Mouse (Mus musculus): ENCODE measurements around the gene Cyfip2. TPM values are rescaled to one million over a fixed set of nuclear protein-coding genes. Genes with fewer than 3 reads are reported as not detected.

The Cyfip2 gene
- polyA plus RNA-seq, 1 experiment from 2014 or later = 5.4 TPM

GRCm38 (mm10) chr11:46289022-46289421, 23.6 kb downstream of the Cyfip2 start:
- H3K4me1 ChIP-seq = no peaks in the 10 kb centered on the region
- ATAC-seq (ENCODE audit: insufficient number of reproducible peaks, low FRiP score, low TSS enrichment, low read depth) = no peak
- no peak overlapping the region for H3K9ac ChIP-seq
- H3K27me3 ChIP-seq = no peaks in the 10 kb centered on the region
- no peaks in the 10 kb centered on the region for H3K9me3 ChIP-seq
- 85% methylated on average over 4 of the region's 4 CpGs for WGBS
- H3K27ac ChIP-seq = no peak overlapping the region
- no peaks in the 10 kb centered on the region for H3K36me3 ChIP-seq
- H3K4me3 ChIP-seq = no peak overlapping the region
- no peak overlapping the region for H3K4me2 ChIP-seq

GRCm38 (mm10) chr11:46288091-46288490, 24.6 kb downstream of the Cyfip2 start:
- Histone ChIP-seq H3K9ac (no peak overlapping the region), H3K9me3 (no peaks in the 10 kb centered on the region), H3K27me3 (no peaks in the 10 kb centered on the region), H3K36me3 (no peaks in the 10 kb centered on the region), H3K4me1 (no peaks in the 10 kb centered on the region), H3K4me2 (no peak overlapping the region), H3K4me3 (no peak overlapping the region), H3K27ac (no peak overlapping the region)
- WGBS = 70% methylated on average over 5 of the region's 5 CpGs
- no peak for ATAC-seq (ENCODE audit: insufficient number of reproducible peaks, low FRiP score, low TSS enrichment, low read depth)

DNA sequence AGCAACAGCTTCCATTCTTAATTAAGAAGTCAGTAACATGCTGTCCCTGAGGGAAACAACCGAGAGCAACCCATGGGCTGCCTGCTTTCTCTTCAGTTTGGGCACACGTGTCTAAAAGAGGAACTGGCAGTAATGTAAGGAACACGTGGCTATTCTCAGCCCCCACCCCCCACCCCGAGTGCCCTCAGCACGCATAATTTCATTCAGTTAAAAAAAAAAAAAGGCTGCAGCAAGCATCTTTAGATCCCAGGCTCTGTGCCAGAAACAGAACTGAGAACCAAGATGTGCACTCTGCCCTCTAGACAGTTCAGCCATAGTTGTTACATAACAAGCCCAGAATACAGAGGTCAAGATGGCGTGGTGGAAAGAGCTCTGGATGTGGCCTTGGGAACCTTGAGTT, 25.9 kb downstream of the Cyfip2 start:
- Histone ChIP-seq H3K4me3 (no peak overlapping the region), H3K36me3 (no peaks in the 10 kb centered on the region), H3K4me1 (no peaks in the 10 kb centered on the region), H3K4me2 (no peak overlapping the region), H3K9me3 (no peaks in the 10 kb centered on the region), H3K27ac (no peak overlapping the region), H3K27me3 (no peaks in the 10 kb centered on the region), H3K9ac (no peak overlapping the region)
- ATAC-seq (ENCODE audit: insufficient number of reproducible peaks, low FRiP score, low TSS enrichment, low read depth) = no peak
- 48% methylated on average over 6 of the region's 6 CpGs for WGBS

DNA sequence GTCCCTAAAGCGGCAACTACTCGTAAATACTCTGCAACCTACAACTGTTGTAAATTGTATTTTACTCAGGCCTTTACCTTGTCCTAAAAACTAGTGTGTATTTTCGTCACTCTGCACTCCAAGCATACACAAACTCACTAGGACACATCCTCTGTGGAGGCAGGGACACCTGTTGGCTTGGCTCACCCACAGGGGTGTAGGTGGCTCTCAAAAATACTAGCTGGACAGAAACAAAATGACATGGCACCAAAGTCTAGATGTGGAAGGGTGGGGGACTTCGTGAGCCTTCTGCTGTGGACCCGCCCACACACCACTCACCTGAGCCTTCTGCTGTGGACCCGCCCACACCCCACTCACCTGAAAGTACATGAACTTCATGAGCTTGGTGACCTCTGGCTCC, 28.9 kb downstream of the Cyfip2 start:
- no peak overlapping the region for H3K9ac ChIP-seq
- WGBS = 87% methylated on average over 6 of the region's 6 CpGs

DNA sequence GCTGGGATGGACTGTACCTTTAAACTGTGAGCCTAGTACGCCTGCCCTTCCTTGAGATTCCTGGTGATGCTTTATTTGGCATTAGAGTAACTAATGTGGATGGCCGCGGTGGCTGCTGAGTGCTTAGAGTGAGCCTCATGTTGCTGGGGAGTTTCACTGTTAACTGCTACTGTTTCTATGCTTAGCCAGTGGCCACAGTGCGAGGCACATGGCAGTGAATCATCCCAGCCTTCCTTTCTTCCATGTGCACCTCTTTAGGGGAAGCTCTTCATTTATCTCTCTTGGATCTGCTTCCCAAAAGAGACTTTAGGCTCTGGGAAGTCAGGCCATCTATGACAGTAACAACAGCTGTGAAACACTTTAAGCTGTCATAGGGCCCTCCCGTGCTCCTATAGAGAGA, 30.0 kb downstream of the Cyfip2 start:
- H3K4me3 ChIP-seq = no peak overlapping the region
- WGBS = 86% methylated on average over 5 of the region's 5 CpGs
- no peaks in the 10 kb centered on the region for H3K27me3 ChIP-seq
- ATAC-seq (ENCODE audit: insufficient number of reproducible peaks, low FRiP score, low TSS enrichment, low read depth) = no peak
- no peak overlapping the region for H3K9ac ChIP-seq
- no peaks in the 10 kb centered on the region for H3K36me3 ChIP-seq
- no peaks in the 10 kb centered on the region for H3K4me1 ChIP-seq
- no peak overlapping the region for H3K27ac ChIP-seq
- H3K9me3 ChIP-seq = no peaks in the 10 kb centered on the region
- H3K4me2 ChIP-seq = no peak overlapping the region

More for the DNA sequence above, 28.9 kb downstream of the Cyfip2 start:
- Histone ChIP-seq H3K9me3 (no peaks in the 10 kb centered on the region), H3K4me1 (no peaks in the 10 kb centered on the region), H3K4me3 (no peak overlapping the region), H3K4me2 (no peak overlapping the region), H3K27me3 (no peaks in the 10 kb centered on the region), H3K27ac (no peak overlapping the region), H3K36me3 (no peaks in the 10 kb centered on the region)
- ATAC-seq (ENCODE audit: insufficient number of reproducible peaks, low FRiP score, low TSS enrichment, low read depth) = no peak

DNA sequence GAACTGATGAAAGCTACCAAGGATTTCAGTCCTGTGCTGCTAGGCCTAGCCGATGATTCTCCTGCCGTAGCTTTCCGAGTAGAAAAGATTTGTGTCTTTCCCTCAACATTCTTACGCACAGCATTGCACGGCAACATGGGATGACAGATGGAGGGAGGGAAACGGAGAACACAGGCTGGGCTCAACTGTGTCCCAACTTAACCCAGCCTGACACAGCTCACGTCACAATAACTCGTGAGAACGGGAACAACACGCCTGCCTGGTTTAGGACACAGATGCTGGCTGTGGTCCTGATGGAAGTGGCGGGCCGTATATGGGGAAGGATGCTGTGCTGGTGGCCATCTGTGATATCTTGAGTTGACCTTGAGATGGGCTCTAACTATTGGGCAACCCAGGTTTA, 34.0 kb downstream of the Cyfip2 start:
- Histone ChIP-seq H3K4me3 (no peak overlapping the region), H3K9me3 (no peaks in the 10 kb centered on the region), H3K27ac (no peak overlapping the region), H3K27me3 (no peaks in the 10 kb centered on the region), H3K4me1 (no peaks in the 10 kb centered on the region), H3K4me2 (no peak overlapping the region), H3K9ac (no peak overlapping the region), H3K36me3 (no peaks in the 10 kb centered on the region)
- no peak for ATAC-seq (ENCODE audit: insufficient number of reproducible peaks, low FRiP score, low TSS enrichment, low read depth)
- 91% methylated on average over 12 of the region's 12 CpGs for WGBS

DNA sequence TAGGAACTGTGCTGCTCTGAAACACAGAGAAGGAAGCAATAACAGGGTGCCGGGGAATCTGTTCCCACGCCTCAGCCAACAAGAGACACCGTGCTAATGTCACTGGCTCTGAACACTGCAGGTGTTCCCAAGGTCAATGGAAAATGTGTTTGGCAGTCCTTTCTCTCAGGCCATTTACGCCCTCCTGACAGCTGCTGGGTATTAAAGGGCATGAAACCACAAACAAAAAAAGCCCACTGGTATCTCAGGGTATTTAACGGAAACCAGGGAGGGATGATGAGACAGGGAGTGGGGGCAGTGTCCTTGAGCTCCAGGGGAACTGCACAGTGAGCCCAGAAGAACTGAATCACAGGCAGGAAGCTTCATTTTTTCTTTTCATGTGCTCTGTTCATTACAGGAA, 34.5 kb downstream of the Cyfip2 start:
- no peaks in the 10 kb centered on the region for H3K9me3 ChIP-seq
- H3K4me2 ChIP-seq = no peak overlapping the region
- H3K36me3 ChIP-seq = no peaks in the 10 kb centered on the region
- H3K4me3 ChIP-seq = no peak overlapping the region
- no peak overlapping the region for H3K27ac ChIP-seq
- ATAC-seq (ENCODE audit: insufficient number of reproducible peaks, low FRiP score, low TSS enrichment, low read depth) = no peak
- H3K4me1 ChIP-seq = no peaks in the 10 kb centered on the region
- H3K9ac ChIP-seq = no peak overlapping the region
- no peaks in the 10 kb centered on the region for H3K27me3 ChIP-seq
- WGBS = 72% methylated on average over 5 of the region's 5 CpGs

GRCm38 (mm10) chr11:46276778-46277177, 35.9 kb downstream of the Cyfip2 start:
- H3K36me3 ChIP-seq = no peaks in the 10 kb centered on the region
- no peaks in the 10 kb centered on the region for H3K9me3 ChIP-seq
- H3K27me3 ChIP-seq = no peaks in the 10 kb centered on the region
- H3K4me2 ChIP-seq = no peak overlapping the region
- ATAC-seq (ENCODE audit: insufficient number of reproducible peaks, low FRiP score, low TSS enrichment, low read depth) = no peak
- no peak overlapping the region for H3K27ac ChIP-seq
- 47% methylated on average over 5 of the region's 5 CpGs for WGBS
- H3K4me1 ChIP-seq = no peaks in the 10 kb centered on the region
- no peak overlapping the region for H3K4me3 ChIP-seq
- no peak overlapping the region for H3K9ac ChIP-seq

- H3K4me2 ChIP-seq = no peak overlapping the region
- H3K9ac ChIP-seq = no peak overlapping the region
- H3K4me1 ChIP-seq = no peaks in the 10 kb centered on the region
- 88% methylated on average over 8 of the region's 8 CpGs for WGBS
- no peaks in the 10 kb centered on the region for H3K36me3 ChIP-seq
- H3K4me3 ChIP-seq = no peak overlapping the region
- no peaks in the 10 kb centered on the region for H3K27me3 ChIP-seq
- no peak overlapping the region for H3K27ac ChIP-seq
- no peaks in the 10 kb centered on the region for H3K9me3 ChIP-seq
- ATAC-seq (ENCODE audit: insufficient number of reproducible peaks, low FRiP score, low TSS enrichment, low read depth) = no peak
These were observed 36.5 kb downstream of the Cyfip2 start for GRCm38 (mm10) chr11:46276168-46276567.

- Histone ChIP-seq H3K36me3 (no peaks in the 10 kb centered on the region), H3K4me1 (no peaks in the 10 kb centered on the region), H3K27ac (no peak overlapping the region), H3K4me3 (no peak overlapping the region), H3K9me3 (no peaks in the 10 kb centered on the region), H3K27me3 (no peaks in the 10 kb centered on the region), H3K9ac (no peak overlapping the region), H3K4me2 (no peak overlapping the region)
- 17% methylated on average over 5 of the region's 6 CpGs for WGBS
- no peak for ATAC-seq (ENCODE audit: insufficient number of reproducible peaks, low FRiP score, low TSS enrichment, low read depth)
These were observed 37.4 kb downstream of the Cyfip2 start for GRCm38 (mm10) chr11:46275302-46275701.

DNA sequence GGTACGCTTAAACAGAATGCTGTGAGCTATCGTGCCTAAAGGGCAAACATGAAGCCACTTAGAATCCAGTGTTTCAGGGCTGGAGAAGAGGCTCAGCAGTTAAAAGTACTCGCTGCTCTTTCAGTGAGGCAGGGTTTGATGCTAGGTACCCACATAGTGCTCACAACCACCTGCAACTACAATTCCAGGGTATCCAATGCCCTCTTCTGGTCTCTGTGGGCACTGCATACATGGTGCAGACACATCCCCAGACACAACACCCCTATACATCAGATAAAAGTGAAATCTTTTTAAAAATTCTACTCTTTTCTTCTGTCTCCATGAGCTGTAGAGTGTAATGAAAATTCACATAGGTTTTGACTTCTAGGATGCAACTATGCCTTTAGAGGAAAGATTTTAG, 38.7 kb downstream of the Cyfip2 start:
- WGBS = 91% methylated on average over 3 of the region's 3 CpGs
- no peak overlapping the region for H3K4me3 ChIP-seq
- no peak overlapping the region for H3K9ac ChIP-seq
- ATAC-seq (ENCODE audit: insufficient number of reproducible peaks, low FRiP score, low TSS enrichment, low read depth) = no peak
- no peaks in the 10 kb centered on the region for H3K4me1 ChIP-seq
- no peak overlapping the region for H3K4me2 ChIP-seq
- no peaks in the 10 kb centered on the region for H3K36me3 ChIP-seq
- no peak overlapping the region for H3K27ac ChIP-seq
- H3K27me3 ChIP-seq = no peaks in the 10 kb centered on the region
- no peaks in the 10 kb centered on the region for H3K9me3 ChIP-seq

DNA sequence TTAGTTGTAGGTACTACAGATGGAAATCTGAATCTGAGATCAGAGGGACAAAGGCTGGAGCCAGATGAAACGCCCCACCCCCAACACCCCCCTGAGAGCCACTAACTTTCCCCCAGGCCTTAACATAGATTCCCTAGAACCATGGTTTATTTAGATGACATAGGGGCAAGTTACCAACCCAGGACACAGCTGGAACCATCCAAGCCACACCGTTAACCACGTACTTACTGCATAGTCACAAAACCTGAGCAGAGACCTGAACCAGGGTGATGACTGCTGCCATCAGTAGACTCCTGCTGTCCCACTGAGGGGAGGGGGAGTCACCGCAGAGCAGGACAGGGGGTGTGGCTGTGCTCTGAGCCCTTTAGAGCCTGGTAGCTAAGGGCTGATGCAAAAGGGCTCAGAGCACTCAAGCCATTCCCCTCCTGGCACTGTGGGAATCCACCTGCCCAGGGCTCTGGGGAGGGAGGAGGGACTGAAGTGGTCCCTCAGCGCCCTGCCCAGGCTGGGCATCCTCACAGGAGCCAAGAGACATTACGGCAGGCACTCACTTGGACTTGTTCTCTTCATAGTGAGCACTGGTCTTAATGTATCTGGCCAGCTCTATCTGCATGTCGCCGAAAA, 40.5 kb downstream of the Cyfip2 start:
- H3K36me3 ChIP-seq = 0 out of 2 replicates have a peak, but pooled peaks cover 3% of the 10 kb centered on the region
- H3K4me2 ChIP-seq = no peak overlapping the region
- no peak for ATAC-seq (ENCODE audit: insufficient number of reproducible peaks, low FRiP score, low TSS enrichment, low read depth)
- no peak overlapping the region for H3K27ac ChIP-seq
- H3K9me3 ChIP-seq = no peaks in the 10 kb centered on the region
- WGBS = 68% methylated on average over 8 of the region's 8 CpGs
- no peak overlapping the region for H3K4me3 ChIP-seq
- H3K4me1 ChIP-seq = no peaks in the 10 kb centered on the region
- no peak overlapping the region for H3K9ac ChIP-seq
- H3K27me3 ChIP-seq = no peaks in the 10 kb centered on the region

DNA sequence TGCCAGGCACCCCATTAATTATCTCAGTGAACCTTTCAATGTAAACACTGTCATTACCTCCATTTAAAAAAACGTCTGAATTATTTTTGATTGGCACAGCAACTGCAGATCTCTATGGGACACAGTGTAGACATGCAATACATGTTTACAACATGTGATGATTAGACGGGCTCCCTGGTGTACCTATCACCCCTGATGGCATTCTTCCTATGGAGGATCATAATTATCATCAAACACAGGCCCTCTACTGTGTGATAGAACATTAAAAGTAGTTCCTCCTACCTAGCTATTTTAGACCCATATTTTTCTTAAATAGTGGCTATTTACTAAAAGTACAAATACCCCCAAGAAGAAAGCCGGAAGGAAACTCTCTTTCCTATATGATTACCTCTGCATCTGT, 42.8 kb downstream of the Cyfip2 start:
- Histone ChIP-seq H3K36me3 (0 out of 2 replicates have a peak, but pooled peaks cover 3% of the 10 kb centered on the region), H3K27ac (no peak overlapping the region), H3K4me3 (no peak overlapping the region), H3K4me1 (no peaks in the 10 kb centered on the region), H3K27me3 (no peaks in the 10 kb centered on the region), H3K4me2 (no peak overlapping the region), H3K9ac (no peak overlapping the region), H3K9me3 (no peaks in the 10 kb centered on the region)
- ATAC-seq (ENCODE audit: insufficient number of reproducible peaks, low FRiP score, low TSS enrichment, low read depth) = no peak
- WGBS = 62% methylated on average over 3 of the region's 3 CpGs

Measured in limb, embryonic 15.5 days (tissue).